In the genomic region with DNA sequence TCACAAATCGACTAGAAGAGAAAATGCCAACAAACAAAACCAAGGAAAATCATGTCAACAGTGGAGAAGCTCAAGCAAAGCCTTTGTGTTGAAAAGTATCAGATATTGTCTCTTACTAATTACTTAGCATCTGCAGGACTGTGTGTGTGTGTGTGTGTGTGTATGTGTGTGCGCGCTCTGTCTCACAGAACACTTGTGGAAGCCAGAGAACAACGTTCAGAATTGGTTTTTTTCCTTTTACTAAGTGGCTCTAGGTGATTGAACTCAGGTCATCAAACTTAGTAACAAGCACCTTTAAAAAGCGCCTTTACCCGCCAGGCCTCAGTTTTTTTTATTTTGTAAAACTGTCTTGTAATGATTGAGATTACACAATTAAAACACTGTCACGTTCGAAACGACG, we compare ENCODE assay signal across 8 mouse cellular contexts. TPM values are rescaled to one million over a fixed set of nuclear protein-coding genes. Genes with fewer than 3 reads are reported as not detected.
DNase-seq lines count a peak whose midpoint lies in the region; ATAC-seq lines count a peak whose summit lies in the region.

No protein-coding gene starts in this region.

- H3K27ac ChIP-seq in kidney, embryonic 16.5 days (ENCODE audit: low read length) = no peak overlapping the region
- H3K27ac ChIP-seq in hindbrain, embryonic 10.5 days = peak overlapping the region; percentile 99
- peak overlapping the region; percentile 96 for H3K27ac ChIP-seq in midbrain, embryonic 12.5 days (replicated peaks)

- H3K4me2 ChIP-seq in kidney, embryonic 16.5 days (replicated peaks; ENCODE audit: low read depth, low read length) = peak overlapping the region; percentile 64
- H3K4me2 ChIP-seq in midbrain, embryonic 12.5 days (replicated peaks) = peak overlapping the region; percentile 73

- peak overlapping the region; percentile 87; the same call in 1 of the 2 replicates for H3K9ac ChIP-seq in kidney, embryonic 16.5 days (replicated peaks; ENCODE audit: low read length)
- peak overlapping the region; percentile 96 for H3K9ac ChIP-seq in midbrain, embryonic 12.5 days (replicated peaks)

- ATAC-seq in kidney, embryonic 16.5 days (ENCODE audit: low FRiP score, low TSS enrichment) = no peak
- peak; percentile 20; the same call in 1 of the 2 replicates for ATAC-seq in midbrain, embryonic 12.5 days (ENCODE audit: low FRiP score, low read depth)

- H3K4me3 ChIP-seq in kidney, embryonic 16.5 days (ENCODE audit: low read length) = peak overlapping the region; percentile 65
- H3K4me3 ChIP-seq in hindbrain, embryonic 10.5 days = peak overlapping the region; percentile 85
- peak overlapping the region; percentile 76 for H3K4me3 ChIP-seq in midbrain, embryonic 12.5 days

- WGBS in kidney, embryonic 16.5 days = 35% methylated on average over 10 of the region's 10 CpGs
- WGBS in hindbrain, embryonic 10.5 days = 42% methylated on average over 10 of the region's 10 CpGs
- WGBS in midbrain, embryonic 12.5 days = 36% methylated on average over 10 of the region's 10 CpGs

- H3K9me3 ChIP-seq in kidney, embryonic 16.5 days (ENCODE audit: low read length) = no peaks in the 10 kb centered on the region
- 0 out of 2 replicates have a peak, but pooled peaks cover 4% of the 10 kb centered on the region for H3K9me3 ChIP-seq in hindbrain, embryonic 10.5 days
- H3K9me3 ChIP-seq in midbrain, embryonic 12.5 days = no peaks in the 10 kb centered on the region

- no peaks in the 10 kb centered on the region for H3K27me3 ChIP-seq in kidney, embryonic 16.5 days (ENCODE audit: insufficient read depth, low read length)
- H3K27me3 ChIP-seq in hindbrain, embryonic 10.5 days (ENCODE audit: insufficient read depth, poor library complexity, severe bottlenecking) = no peaks in the 10 kb centered on the region
- no peaks in the 10 kb centered on the region for H3K27me3 ChIP-seq in midbrain, embryonic 12.5 days

- peaks cover 26% of the 10 kb centered on the region for H3K36me3 ChIP-seq in kidney, embryonic 16.5 days (ENCODE audit: insufficient read depth, low read length)
- peaks cover 33% of the 10 kb centered on the region for H3K36me3 ChIP-seq in hindbrain, embryonic 10.5 days
- H3K36me3 ChIP-seq in midbrain, embryonic 12.5 days = peaks cover 31% of the 10 kb centered on the region

- no peak for DNase-seq in kidney, postnatal 10 days
- peak; percentile 26 for DNase-seq in brain, adult 2 months (ENCODE audit: low read depth, low spot score)
- no peak for DNase-seq in hindbrain, embryonic 10.5 days (ENCODE audit: low spot score)
- no peak for DNase-seq in urinary bladder, postnatal 4 days (ENCODE audit: low spot score in 2 of 2)
- no peak for DNase-seq in right cerebral cortex, postnatal 25 days
- DNase-seq in spleen, adult 18-20 months = no peak

- peaks cover 8% of the 10 kb centered on the region for H3K4me1 ChIP-seq in kidney, embryonic 16.5 days (ENCODE audit: insufficient read depth, low read length)
- H3K4me1 ChIP-seq in hindbrain, embryonic 10.5 days (replicated peaks) = peaks cover 10% of the 10 kb centered on the region
- peaks cover 9% of the 10 kb centered on the region for H3K4me1 ChIP-seq in midbrain, embryonic 12.5 days

RNA-seq across cellular contexts. Expression of gene Smarcad1, which starts 0.5 kb away (rescaled TPM):
- polyA plus RNA-seq in kidney, embryonic 16.5 days (2015; fragmentation: Nextera tagmentation; extraction: Ambion mirVana) = 48.0 and 60.0 TPM in 2 replicates
- 107 and 108 TPM in 2 replicates for polyA plus RNA-seq in hindbrain, embryonic 10.5 days (2016; fragmentation: Nextera tagmentation; extraction: Ambion mirVana)
- 140 and 148 TPM in 2 replicates for polyA plus RNA-seq in midbrain, embryonic 12.5 days (2016; fragmentation: Nextera tagmentation; extraction: Ambion mirVana)
